Mouse (Mus musculus) thymus, postnatal 4 days (tissue): ENCODE data around the gene Atp5g2.
A peak's percentile ranks its signal among the peaks of the same experiment; 100 is the strongest.

ENCODE experiments used
- DNase-seq: peaks from one replicate; pipeline ENCODE4 v3.0.0; 2021

Gene Atp5g2

GRCm38 (mm10) chr15:102672215-102673071, at the start of gene Atp5g2:
Atp5g2 (minus strand) TSS chr15:102672352.
- DNase-seq, result peak; percentile 31

- DNase-seq, result peak; percentile 38
These were observed 49.1 kb upstream of the Atp5g2 start for GRCm38 (mm10) chr15:102721016-102721898.

DNA sequence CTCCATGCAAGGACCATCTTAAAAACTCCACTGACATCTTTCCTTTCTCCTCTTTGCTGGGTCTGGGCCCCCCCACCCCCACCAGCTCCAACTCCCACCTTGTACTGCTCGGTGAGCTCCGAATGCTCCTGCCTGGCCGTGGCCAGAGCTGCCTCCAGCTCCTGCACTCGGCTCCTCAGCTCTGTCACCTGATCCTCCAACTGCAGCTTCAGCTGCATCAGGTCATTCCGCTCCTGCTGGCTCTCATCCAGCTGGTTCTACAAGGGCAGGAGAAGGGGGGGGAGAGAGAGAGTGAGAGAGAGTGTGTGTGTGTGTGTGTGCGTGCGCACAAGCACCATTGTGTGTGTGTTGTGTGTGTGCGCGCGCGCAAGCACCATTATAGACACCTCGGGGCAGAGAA, 44.0 kb upstream of the Atp5g2 start:
- no peak for DNase-seq

DNA sequence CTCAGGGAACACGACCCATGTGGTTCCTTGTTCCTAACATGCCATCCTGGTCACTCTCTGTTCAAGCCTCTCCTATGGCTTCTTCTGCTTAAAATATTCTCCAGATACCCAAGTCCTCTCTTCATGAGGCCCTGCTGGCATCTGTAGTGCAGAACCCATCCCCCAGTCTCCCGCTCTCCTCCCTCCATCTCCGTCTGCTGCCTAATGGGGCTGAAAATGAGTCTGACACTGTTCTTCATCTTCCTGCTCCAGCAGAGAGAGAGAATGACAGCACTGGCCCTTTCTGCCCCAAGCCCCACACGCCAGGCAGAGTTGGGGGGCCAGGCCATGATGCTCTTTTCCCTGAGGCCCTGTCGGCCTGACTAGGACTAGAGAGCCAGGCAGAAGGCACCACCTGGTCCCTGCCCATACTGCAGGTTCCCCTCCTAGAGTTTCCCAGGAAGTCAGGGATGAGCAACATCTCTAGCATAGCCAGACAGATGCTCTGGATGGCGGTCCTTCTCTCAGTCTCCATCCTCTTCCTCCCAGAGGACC, 35.7 kb upstream of the Atp5g2 start:
- DNase-seq, result no peak

DNA sequence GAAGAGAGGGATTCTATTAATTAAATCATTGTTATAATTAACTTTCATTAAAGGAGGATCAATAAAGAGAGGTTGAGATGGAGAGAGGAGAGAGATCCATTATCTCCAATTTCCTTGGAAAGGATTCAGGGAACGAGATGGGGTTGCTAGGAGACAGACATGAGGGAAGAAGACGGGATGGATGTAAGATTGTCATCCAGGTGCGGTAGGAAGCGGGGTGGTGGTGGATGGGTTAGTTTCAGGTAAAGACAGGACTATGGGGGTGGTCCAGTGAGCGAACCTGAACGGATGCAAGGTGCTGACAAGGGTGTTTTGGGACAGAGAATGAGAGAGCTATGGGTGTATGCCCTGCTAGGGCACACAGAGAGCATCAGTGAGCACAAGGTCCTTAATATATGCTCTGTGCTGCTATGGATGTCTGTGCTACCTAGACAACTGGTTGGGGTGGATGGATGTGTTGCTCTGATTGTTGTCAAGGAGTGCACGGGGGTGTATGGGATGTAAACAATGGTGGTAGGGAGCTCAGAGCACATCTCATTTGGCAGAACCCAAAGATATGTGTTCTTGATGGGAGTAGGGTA, 33.9 kb upstream of the Atp5g2 start:
- DNase-seq, result no peak

GRCm38 (mm10) chr15:102705226-102705894, 33.2 kb upstream of the Atp5g2 start:
- DNase-seq, result no peak

GRCm38 (mm10) chr15:102704806-102705205, 32.7 kb upstream of the Atp5g2 start:
- no peak for DNase-seq

GRCm38 (mm10) chr15:102702972-102703371, 30.8 kb upstream of the Atp5g2 start:
- no peak for DNase-seq

DNA sequence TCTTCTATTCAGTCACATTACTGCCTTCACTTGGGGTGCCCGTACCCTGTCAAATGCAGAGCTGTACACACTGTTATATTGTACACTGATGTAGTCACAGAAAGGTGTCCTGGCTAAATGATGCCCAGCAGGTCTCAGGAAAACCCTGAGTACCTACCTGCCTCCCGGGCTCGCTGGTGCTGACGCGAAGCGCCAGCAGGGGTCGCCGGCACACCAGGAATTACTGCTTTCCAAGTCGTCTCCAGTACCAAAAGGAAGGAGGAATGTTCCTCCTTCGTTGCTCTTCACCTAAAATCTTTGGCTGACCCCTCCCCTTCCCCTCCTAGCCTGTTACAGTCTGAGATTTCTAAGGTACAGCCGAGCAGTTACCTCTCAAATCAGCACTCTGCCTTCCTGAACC, 26.0 kb upstream of the Atp5g2 start:
- peak; percentile 84 for DNase-seq

DNA sequence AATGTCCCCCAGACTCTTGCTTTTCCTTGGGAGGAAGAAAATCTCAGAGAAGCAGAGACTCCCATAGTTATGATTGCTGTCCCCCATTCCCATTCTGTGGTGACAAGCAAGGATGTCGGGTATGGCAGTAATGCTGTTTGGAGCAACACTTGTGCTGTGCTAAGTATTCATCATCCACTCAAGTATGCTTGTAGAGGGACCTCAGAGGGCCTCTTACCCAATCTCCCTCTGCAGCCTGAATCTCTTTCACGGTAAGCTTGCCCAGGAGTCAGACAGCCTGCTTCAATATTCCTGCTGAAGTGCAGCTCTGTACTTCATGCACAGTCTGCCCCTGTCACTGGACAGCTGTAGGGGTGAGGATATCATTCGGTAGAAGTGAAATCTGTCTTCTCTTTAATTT, 24.7 kb upstream of the Atp5g2 start:
- no peak for DNase-seq

GRCm38 (mm10) chr15:102693600-102693999, 21.4 kb upstream of the Atp5g2 start:
- DNase-seq, result no peak

- DNase-seq, result peak; percentile 79
These were observed 20.8 kb upstream of the Atp5g2 start for GRCm38 (mm10) chr15:102692991-102693411.

GRCm38 (mm10) chr15:102692321-102692804, 20.2 kb upstream of the Atp5g2 start:
- DNase-seq, result no peak

GRCm38 (mm10) chr15:102685791-102686190, 13.6 kb upstream of the Atp5g2 start:
- no peak for DNase-seq

DNA sequence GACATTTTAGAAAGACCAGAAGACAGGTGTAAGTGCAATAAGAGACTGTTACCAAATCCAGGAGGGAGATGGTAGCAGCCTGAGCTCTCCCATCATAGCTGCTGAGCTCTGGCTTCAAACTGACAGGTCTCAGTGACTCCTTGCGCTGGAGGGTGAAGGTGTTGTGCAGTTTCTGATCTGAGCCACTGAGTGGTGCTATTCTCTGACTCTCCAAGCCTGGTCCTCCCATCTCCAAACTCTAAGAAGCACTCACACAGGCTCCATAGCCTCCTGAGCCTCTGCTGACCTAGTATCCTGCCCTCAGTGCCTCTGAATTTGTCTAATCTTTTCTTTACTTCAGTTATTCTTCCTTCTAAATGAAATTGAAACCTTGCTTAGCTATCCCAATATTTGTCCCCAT, 11.5 kb upstream of the Atp5g2 start:
- DNase-seq, result peak; percentile 21

GRCm38 (mm10) chr15:102676345-102676744, 4.2 kb upstream of the Atp5g2 start:
- DNase-seq, result no peak

- no peak for DNase-seq
These were observed 1.4 kb upstream of the Atp5g2 start for GRCm38 (mm10) chr15:102673548-102673947.

DNA sequence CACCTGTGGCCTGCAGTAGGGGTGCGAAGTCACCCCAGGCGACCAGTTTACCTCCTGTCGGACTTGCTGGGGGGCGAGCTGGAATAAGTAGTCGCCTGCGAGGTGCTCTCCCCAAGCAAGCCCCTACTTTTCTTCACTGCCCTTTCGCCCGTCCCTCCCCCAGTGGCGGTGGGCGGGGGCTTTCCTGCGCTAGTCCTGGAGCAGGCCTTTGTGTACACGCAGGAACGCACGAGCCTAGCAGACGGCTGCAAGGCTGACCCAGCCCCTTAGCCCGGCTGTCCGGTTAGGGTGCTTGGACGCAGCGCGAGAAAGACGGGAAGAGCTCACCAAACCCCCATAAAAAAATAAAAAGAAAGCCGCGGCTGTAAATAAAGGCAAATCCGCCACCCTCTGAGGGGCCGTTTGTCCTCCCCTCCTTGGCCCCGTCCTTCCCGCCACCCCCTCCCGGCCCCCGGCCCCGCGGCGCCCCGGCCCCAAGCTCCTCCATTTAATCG, 384 bp downstream of the Atp5g2 start:
- peak; percentile 76 for DNase-seq

- peak; percentile 98 for DNase-seq
These were observed 1.2 kb downstream of the Atp5g2 start for GRCm38 (mm10) chr15:102670767-102671575.

DNA sequence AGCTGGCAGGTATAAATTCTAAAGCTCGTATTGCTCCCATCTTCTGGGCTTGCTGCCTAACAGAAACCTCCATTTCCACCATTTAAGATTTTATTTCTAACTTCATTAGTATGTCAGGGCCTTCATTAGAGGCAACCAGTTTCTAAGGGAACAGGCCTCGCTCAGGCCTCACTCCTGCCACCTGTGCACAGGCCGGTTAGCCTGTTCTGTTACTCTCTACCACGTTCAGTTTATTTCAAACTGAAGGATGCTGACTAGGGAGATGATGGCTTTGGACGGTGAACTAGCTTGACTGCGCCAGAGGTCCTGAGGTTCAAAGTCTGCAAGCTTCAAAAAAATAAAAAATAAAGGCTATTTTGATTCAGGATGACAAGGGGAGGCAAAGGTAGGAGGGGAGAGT, 1.9 kb downstream of the Atp5g2 start:
- peak; percentile 28 for DNase-seq

- no peak for DNase-seq
These were observed 2.6 kb downstream of the Atp5g2 start for GRCm38 (mm10) chr15:102669571-102669970.
